Mouse (Mus musculus) kidney, adult 2 months (tissue): ENCODE results near the gene C4bp.

Experiments
- CTCF ChIP-seq: fragments of 200-500 bp; conservative IDR thresholded peaks from 2 replicates; pipeline ENCODE4 v1.5.1; 2011; ENCODE audit warnings: low read depth, mild to moderate bottlenecking, control low read depth, low read length, moderate library complexity, mixed read lengths; ENCODE audit not compliant: insufficient read depth, insufficient read length
- POLR2A ChIP-seq: fragments of 200-500 bp; IDR thresholded peaks from one replicate; pipeline ENCODE4 v1.6.1; 2011; ENCODE audit warnings: low read depth, low read length, control low read depth

GRCm38 (mm10) chr1:130661454-130661853 lies at the start of gene C4bp:
- TF ChIP-seq CTCF, result no peak
- no peak for TF ChIP-seq POLR2A
